Comparison of ENCODE assay signal across 10 mouse cellular contexts in genomic region chr16:50753046-50753445, GRCm38 (mm10).
DNase-seq lines count a peak whose midpoint lies in the region; ATAC-seq and TF ChIP-seq lines count a peak whose summit lies in the region.
"Had no signal": no experiment of that assay in that cellular context is flagged by ENCODE, and none has a peak within 500 bp of the region (broad histone marks: within the 10 kb centered on the region; RNA-seq: fewer than 3 reads in every experiment).

No protein-coding gene starts in this region.

- TF ChIP-seq POLR2A in testis, adult 2 months (IDR thresholded peaks at IDR 0.05; ENCODE audit: control insufficient read depth, low read depth, low read length): no peak

- no peaks in the 10 kb centered on the region for H3K9me3 ChIP-seq in heart, embryonic 13.5 days
- H3K9me3 ChIP-seq in intestine, embryonic 16.5 days (ENCODE audit: control insufficient read depth, low read length): no peaks in the 10 kb centered on the region
- H3K9me3 ChIP-seq: hindbrain, embryonic 15.5 days; liver, embryonic 12.5 days had no signal

- intact Hi-C loops in heart, postnatal 25 days (cut with DNase I): no loop called here
- intact Hi-C loops in heart, postnatal 10 days (cut with DNase I): loop anchor here (5.0 kb wide), 1 partner anchor 501 kb away; no protein-coding TSS in a partner anchor

- H3K4me3 ChIP-seq in heart, embryonic 13.5 days: no peak overlapping the region
- no peak overlapping the region for H3K4me3 ChIP-seq in testis, adult 2 months (ENCODE audit: control insufficient read depth, low read depth, low read length)
- no peak overlapping the region for H3K4me3 ChIP-seq in intestine, embryonic 16.5 days (ENCODE audit: low read length)
- H3K4me3 ChIP-seq: hindbrain, embryonic 15.5 days; liver, embryonic 12.5 days had no signal

- 48% methylated on average over 11 of the region's 11 CpGs for WGBS in heart, embryonic 13.5 days
- 82% methylated on average over 11 of the region's 11 CpGs for WGBS in intestine, embryonic 16.5 days

- H3K4me2 ChIP-seq in heart, embryonic 13.5 days: peak overlapping the region; percentile 13
- no peak overlapping the region for H3K4me2 ChIP-seq in intestine, embryonic 16.5 days (ENCODE audit: low read depth, low read length)
- H3K4me2 ChIP-seq: hindbrain, embryonic 15.5 days; liver, embryonic 12.5 days; midbrain, embryonic 11.5 days had no signal

- peak overlapping the region; percentile 84 for H3K27ac ChIP-seq in heart, embryonic 13.5 days (replicated peaks)
- H3K27ac ChIP-seq in testis, adult 2 months (ENCODE audit: control insufficient read depth, insufficient read depth, low read depth, low read length): peak overlapping the region; percentile 48
- H3K27ac ChIP-seq in intestine, embryonic 16.5 days (ENCODE audit: low read length): no peak overlapping the region
- H3K27ac ChIP-seq: hindbrain, embryonic 15.5 days; liver, embryonic 12.5 days had no signal

- no peaks in the 10 kb centered on the region for H3K27me3 ChIP-seq in heart, embryonic 13.5 days (replicated peaks)
- no peaks in the 10 kb centered on the region for H3K27me3 ChIP-seq in testis, adult 2 months (ENCODE audit: control insufficient read depth, insufficient read depth, low read length)
- H3K27me3 ChIP-seq in intestine, embryonic 16.5 days (replicated peaks; ENCODE audit: control insufficient read depth, insufficient read depth, low read length): no peaks in the 10 kb centered on the region
- H3K27me3 ChIP-seq: hindbrain, embryonic 15.5 days; liver, embryonic 12.5 days had no signal

- no peaks in the 10 kb centered on the region for H3K36me3 ChIP-seq in heart, embryonic 13.5 days
- H3K36me3 ChIP-seq in testis, adult 2 months (ENCODE audit: control insufficient read depth, insufficient read depth, low read length): no peaks in the 10 kb centered on the region
- no peaks in the 10 kb centered on the region for H3K36me3 ChIP-seq in intestine, embryonic 16.5 days (ENCODE audit: control insufficient read depth, insufficient read depth, low read length)
- H3K36me3 ChIP-seq: hindbrain, embryonic 15.5 days; liver, embryonic 12.5 days had no signal

- no peak for TF ChIP-seq CTCF in testis, adult 2 months (IDR thresholded peaks at IDR 0.05; ENCODE audit: control insufficient read depth, insufficient read depth, insufficient replicate concordance, low read depth, low read length)

- H3K4me1 ChIP-seq in heart, embryonic 13.5 days: peaks cover 36% of the 10 kb centered on the region
- peaks cover 4% of the 10 kb centered on the region; the same call in 1 of the 2 replicates for H3K4me1 ChIP-seq in testis, adult 2 months (ENCODE audit: control insufficient read depth, insufficient read depth, low read length)
- H3K4me1 ChIP-seq in intestine, embryonic 16.5 days (ENCODE audit: control insufficient read depth, insufficient read depth, low read length): peaks cover 11% of the 10 kb centered on the region; the same call in 1 of the 2 replicates
- H3K4me1 ChIP-seq: hindbrain, embryonic 15.5 days; liver, embryonic 12.5 days had no signal

- no peak for DNase-seq in heart, postnatal 25 days (ENCODE audit: low spot score)
- no peak for DNase-seq in testis, postnatal 14 days (ENCODE audit: low spot score)
- DNase-seq in heart, postnatal 10 days: peak; percentile 22 to 29
- no peak for DNase-seq in right cerebral cortex, postnatal 10 days (ENCODE audit: low spot score in 2 of 2)

- H3K9ac ChIP-seq in heart, embryonic 13.5 days: no peak overlapping the region
- no peak overlapping the region for H3K9ac ChIP-seq in intestine, embryonic 16.5 days (ENCODE audit: low read depth, low read length)
- H3K9ac ChIP-seq: hindbrain, embryonic 15.5 days; liver, embryonic 12.5 days had no signal

- no peak for ATAC-seq in heart, embryonic 13.5 days (ENCODE audit: extremely low read depth, insufficient number of reproducible peaks, low FRiP score, low TSS enrichment)
- no peak for ATAC-seq in intestine, embryonic 16.5 days
- ATAC-seq: liver, embryonic 12.5 days had no signal

Comparison
In these comparisons a context has a peak if more than half of its experiments do, and no peak if none do; other contexts are left out.
1. DNase-seq: peak in heart, postnatal 10 days (2 of 2); none in heart, postnatal 25 days (single experiment), testis, postnatal 14 days (single experiment) and right cerebral cortex, postnatal 10 days (0 of 2).